Mouse (Mus musculus) embryonic facial prominence, embryonic 15.5 days (tissue): ENCODE measurements around the gene Rasgef1c. TPM values are rescaled to one million over a fixed set of nuclear protein-coding genes. Genes with fewer than 3 reads are reported as not detected.
A peak's percentile ranks its signal among the peaks of the same experiment; 100 is the strongest.

Source experiments
- ATAC-seq: fragments of 200-750 bp; cut with Nextera tagmentation; 2 replicates; pipeline ENCODE4 v1.8.0; 2017; ENCODE audit warnings: low read depth, moderate TSS enrichment; ENCODE audit not compliant: insufficient number of reproducible peaks, low FRiP score, low TSS enrichment
- H3K27ac ChIP-seq: fragments of 300-500 bp; sonication (generic); replicated peaks from 2 replicates; pipeline ENCODE4 v1.5.1; 2015; ENCODE audit warnings: mild to moderate bottlenecking, inconsistent platforms
- H3K27me3 ChIP-seq: fragments of 300-500 bp; sonication (generic); 2 replicates; pipeline ENCODE4 v1.6.1; 2015; ENCODE audit warnings: inconsistent platforms
- H3K36me3 ChIP-seq: fragments of 300-500 bp; sonication (generic); 2 replicates; pipeline ENCODE4 v1.6.1; 2015; ENCODE audit warnings: mild to moderate bottlenecking, inconsistent platforms
- H3K4me1 ChIP-seq: fragments of 300-500 bp; sonication (generic); 2 replicates; pipeline ENCODE4 v1.6.1; 2015; ENCODE audit warnings: inconsistent platforms
- H3K4me2 ChIP-seq: fragments of 300-500 bp; sonication (generic); replicated peaks from 2 replicates; pipeline ENCODE4 v1.6.1; 2015; ENCODE audit warnings: mild to moderate bottlenecking, inconsistent platforms
- H3K4me3 ChIP-seq: fragments of 300-500 bp; sonication (generic); replicated peaks from 2 replicates; pipeline ENCODE4 v1.5.1; 2015; ENCODE audit warnings: mild to moderate bottlenecking, inconsistent platforms
- H3K9ac ChIP-seq: fragments of 300-500 bp; sonication (generic); 2 replicates; pipeline ENCODE4 v1.6.1; 2015; ENCODE audit warnings: inconsistent platforms
- H3K9me3 ChIP-seq: fragments of 300-500 bp; sonication (generic); replicated peaks from 2 replicates; pipeline ENCODE4 v1.6.1; 2016; ENCODE audit warnings: inconsistent platforms
- WGBS: fragments of 180-500 bp; shearing (Covaris S2); methylation state at CpG from one replicate; pipeline ENCODE4 v1.1.7; 2015; 5-methylcytosine and 5-hydroxymethylcytosine counted together
- polyA plus RNA-seq: library from polyadenylated mRNA; unstranded; fragments of >200 nt; fragmentation: Nextera tagmentation; extraction: Ambion mirVana; gene quantifications from 2 replicates; pipeline ENCODE4 v1.2.1, GENCODE M21; 2015

The Rasgef1c gene
- polyA plus RNA-seq, 1 experiment from 2014 or later, result 0.99 TPM

DNA sequence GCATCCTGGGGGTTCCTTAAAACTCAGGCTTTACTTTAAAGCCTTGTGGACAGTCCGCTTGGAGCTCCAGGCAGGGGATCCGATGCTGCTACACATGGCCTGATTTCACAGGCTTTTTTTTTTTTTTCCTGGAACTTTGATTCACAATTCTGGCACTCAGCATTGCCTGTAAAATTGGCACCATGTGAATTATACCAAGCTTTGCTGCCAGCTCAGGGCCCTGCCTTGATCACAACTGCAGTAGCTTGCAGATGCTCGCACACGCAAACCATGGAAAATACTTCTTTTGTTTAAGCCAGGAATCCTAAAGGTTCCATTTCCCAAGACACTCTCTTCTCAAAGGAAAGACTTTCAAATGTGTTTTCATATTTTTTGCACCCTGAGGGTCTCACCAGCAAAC is 44.1 kb downstream of the Rasgef1c start:
- H3K9me3 ChIP-seq, result no peaks in the 10 kb centered on the region
- H3K4me1 ChIP-seq, result no peaks in the 10 kb centered on the region
- H3K27ac ChIP-seq, result no peak overlapping the region
- no peak for ATAC-seq
- H3K27me3 ChIP-seq, result no peaks in the 10 kb centered on the region
- no peak overlapping the region for H3K4me2 ChIP-seq
- no peak overlapping the region for H3K4me3 ChIP-seq
- H3K9ac ChIP-seq, result no peak overlapping the region
- H3K36me3 ChIP-seq, result no peaks in the 10 kb centered on the region
- WGBS, result 73% methylated on average over 4 of the region's 4 CpGs

DNA sequence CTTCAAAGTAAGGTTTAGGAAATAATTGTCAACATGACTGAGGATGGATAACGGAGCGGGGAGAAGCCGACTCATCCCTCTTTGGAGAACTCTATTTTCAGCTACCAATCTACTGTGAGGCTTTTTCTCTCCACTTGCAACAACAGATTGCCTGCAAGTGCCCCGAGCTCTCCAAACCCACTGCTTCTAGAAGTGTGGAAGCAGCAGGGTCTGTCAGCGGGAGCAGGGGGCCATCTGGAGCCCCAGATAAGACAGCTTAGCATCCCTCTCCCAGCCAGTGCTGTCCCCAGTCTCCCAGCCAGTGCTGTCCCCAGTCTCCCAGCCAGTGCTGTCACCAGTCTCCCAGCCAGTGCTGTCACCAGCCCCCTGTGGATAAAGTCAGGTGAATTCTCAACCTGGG is 48.2 kb downstream of the Rasgef1c start:
- Histone ChIP-seq H3K9me3 (no peaks in the 10 kb centered on the region), H3K4me2 (no peak overlapping the region), H3K27ac (no peak overlapping the region), H3K36me3 (no peaks in the 10 kb centered on the region), H3K4me1 (no peaks in the 10 kb centered on the region), H3K9ac (no peak overlapping the region), H3K27me3 (no peaks in the 10 kb centered on the region), H3K4me3 (no peak overlapping the region)
- 84% methylated on average over 5 of the region's 5 CpGs for WGBS
- ATAC-seq, result no peak

DNA sequence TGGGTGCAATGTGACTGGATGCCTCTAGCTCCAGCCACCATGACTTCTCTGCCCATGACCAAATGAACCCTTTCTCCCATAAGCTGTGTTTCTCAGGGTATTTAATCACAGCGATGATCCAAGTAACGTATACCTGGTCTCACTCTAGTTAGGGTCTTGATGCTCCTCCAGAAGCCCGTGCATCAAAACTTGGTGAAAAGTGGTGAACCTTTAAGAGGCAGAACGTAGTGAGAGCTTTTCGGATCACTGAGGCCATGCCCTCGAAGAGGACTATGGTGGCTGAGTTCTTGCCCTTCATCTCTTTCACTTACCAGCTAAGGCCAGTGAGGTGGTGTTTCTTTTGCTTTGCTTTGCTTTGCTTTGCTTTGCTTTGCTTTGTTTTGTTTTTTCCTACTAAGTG is 52.0 kb downstream of the Rasgef1c start:
- no peak overlapping the region for H3K4me3 ChIP-seq
- H3K4me1 ChIP-seq, result no peaks in the 10 kb centered on the region
- ATAC-seq, result no peak
- H3K4me2 ChIP-seq, result no peak overlapping the region
- H3K27me3 ChIP-seq, result no peaks in the 10 kb centered on the region
- no peak overlapping the region for H3K9ac ChIP-seq
- H3K36me3 ChIP-seq, result no peaks in the 10 kb centered on the region
- H3K27ac ChIP-seq, result no peak overlapping the region
- 94% methylated on average over 6 of the region's 6 CpGs for WGBS
- H3K9me3 ChIP-seq, result no peaks in the 10 kb centered on the region

DNA sequence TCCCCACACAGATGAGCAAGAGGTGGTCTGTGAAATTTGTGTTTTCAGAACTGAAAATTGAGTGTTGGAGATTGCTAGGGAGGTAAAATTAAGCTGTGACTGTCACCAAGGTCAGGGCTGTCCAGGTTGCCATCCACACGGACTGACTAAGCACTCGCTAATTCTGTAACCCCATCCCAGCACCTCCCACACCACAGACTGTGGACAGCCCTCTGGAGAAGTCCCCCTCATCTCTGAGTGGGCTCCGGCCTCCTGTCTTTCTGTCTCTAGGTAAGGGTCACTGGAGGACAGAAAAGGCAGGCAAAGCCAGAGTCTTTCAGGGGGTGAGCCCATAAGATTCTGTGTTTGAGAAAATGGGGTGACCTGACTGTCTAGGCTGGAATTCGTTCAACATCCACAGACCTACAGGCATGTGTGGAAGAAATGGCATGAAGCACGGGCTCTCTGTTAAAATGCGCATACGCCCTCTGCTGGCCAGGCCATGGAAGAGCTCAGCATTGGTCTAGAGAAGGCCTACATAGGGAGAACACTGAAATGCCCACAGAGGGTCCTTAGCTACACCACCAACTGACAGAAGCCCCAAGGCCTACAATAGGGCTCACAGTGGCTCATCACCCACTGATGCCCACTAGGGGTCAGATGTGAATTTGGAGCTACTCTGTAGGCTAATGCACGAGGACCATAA is 54.1 kb downstream of the Rasgef1c start:
- Histone ChIP-seq H3K9ac (no peak overlapping the region), H3K27ac (no peak overlapping the region), H3K4me1 (no peaks in the 10 kb centered on the region), H3K27me3 (no peaks in the 10 kb centered on the region), H3K9me3 (no peaks in the 10 kb centered on the region), H3K36me3 (no peaks in the 10 kb centered on the region), H3K4me2 (no peak overlapping the region), H3K4me3 (no peak overlapping the region)
- ATAC-seq, result peak; percentile 50; the same call in 1 of the 2 replicates
- 28% methylated on average over 8 of the region's 8 CpGs for WGBS

DNA sequence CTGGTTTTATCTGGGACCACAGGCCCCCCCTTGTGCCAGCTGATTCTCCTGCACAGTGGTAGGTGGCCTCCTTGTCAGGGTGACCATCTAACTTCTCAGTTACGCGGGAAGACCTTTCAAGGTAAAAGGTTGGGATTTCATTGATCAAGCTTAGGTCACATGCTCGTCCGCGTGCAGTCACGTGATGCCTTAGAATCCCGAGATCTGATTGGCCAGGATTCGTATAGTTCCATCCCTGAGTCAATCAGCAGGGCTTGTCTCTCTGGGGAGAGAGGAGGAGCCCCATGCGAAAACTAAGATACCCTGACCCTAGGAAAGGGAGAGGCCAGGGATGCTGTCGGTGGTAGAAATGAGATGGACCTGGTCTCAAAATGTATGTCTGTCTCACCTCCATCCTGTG is 56.4 kb downstream of the Rasgef1c start:
- no peak overlapping the region for H3K4me3 ChIP-seq
- no peaks in the 10 kb centered on the region for H3K36me3 ChIP-seq
- no peaks in the 10 kb centered on the region for H3K4me1 ChIP-seq
- no peak overlapping the region for H3K9ac ChIP-seq
- H3K9me3 ChIP-seq, result no peaks in the 10 kb centered on the region
- 84% methylated on average over 10 of the region's 10 CpGs for WGBS
- H3K4me2 ChIP-seq, result no peak overlapping the region
- ATAC-seq, result no peak
- H3K27ac ChIP-seq, result no peak overlapping the region
- H3K27me3 ChIP-seq, result peaks cover 5% of the 10 kb centered on the region; the same call in 1 of the 2 replicates

DNA sequence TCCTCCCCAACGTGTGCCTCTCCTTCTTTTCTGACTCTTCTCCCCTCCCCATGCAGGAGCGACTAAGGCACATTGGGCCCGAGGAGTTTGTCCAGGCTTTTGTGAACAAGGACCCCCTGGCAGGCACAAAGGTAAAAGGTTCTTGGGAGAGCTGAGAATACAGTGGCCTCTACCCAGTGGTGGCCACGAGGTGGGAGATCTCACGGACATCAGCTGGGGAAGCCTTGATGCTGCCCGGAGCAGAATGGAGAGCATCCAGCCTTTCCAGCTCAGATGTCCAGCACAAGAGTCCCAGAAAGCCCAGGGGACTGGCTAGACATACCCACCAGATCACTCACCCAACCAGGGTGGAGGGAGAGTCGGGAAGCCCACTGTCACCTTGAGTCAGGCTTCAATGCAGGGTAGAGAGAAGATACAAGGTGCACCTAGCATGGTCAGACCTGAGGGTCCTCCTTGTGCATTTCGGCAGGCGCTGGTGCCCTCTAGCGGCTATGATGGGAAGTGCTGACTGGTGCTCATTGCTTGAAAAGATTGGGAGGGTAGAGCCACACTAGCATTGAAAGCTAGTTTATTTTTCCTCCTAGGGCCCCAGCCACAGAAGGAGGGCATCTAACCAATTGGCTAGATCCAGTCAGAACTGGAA is 59.6 kb downstream of the Rasgef1c start:
- H3K9ac ChIP-seq, result no peak overlapping the region
- no peak overlapping the region for H3K4me2 ChIP-seq
- H3K27me3 ChIP-seq, result peaks cover 5% of the 10 kb centered on the region; the same call in 1 of the 2 replicates
- no peak overlapping the region for H3K4me3 ChIP-seq
- no peaks in the 10 kb centered on the region for H3K36me3 ChIP-seq
- no peaks in the 10 kb centered on the region for H3K9me3 ChIP-seq
- H3K4me1 ChIP-seq, result no peaks in the 10 kb centered on the region
- WGBS, result 35% methylated on average over 10 of the region's 10 CpGs
- ATAC-seq, result no peak
- no peak overlapping the region for H3K27ac ChIP-seq

DNA sequence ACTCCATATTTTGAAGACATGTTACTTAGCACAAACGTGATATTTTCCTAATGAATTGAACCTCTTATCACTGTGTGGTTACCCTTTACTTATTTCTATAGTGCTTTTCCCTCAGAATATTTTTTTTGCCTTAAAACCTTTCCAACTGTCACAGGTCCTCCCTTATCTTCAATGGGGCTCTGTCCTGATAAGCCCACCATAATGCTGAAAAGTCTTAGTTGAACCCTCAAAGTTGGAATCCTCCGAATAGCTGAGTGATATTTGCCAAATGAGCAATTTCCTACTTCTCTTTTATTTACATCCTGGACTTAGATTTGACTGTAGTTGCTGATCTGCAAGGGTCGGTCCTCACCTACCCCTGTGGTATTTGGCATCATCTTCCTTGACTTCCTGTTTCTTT is 63.7 kb downstream of the Rasgef1c start:
- Histone ChIP-seq H3K27ac (no peak overlapping the region), H3K4me3 (no peak overlapping the region), H3K9me3 (no peaks in the 10 kb centered on the region), H3K27me3 (peaks cover 5% of the 10 kb centered on the region; the same call in 1 of the 2 replicates), H3K4me2 (no peak overlapping the region), H3K9ac (no peak overlapping the region), H3K36me3 (no peaks in the 10 kb centered on the region), H3K4me1 (no peaks in the 10 kb centered on the region)
- WGBS, result 76% methylated on average over 3 of the region's 3 CpGs
- ATAC-seq, result no peak

DNA sequence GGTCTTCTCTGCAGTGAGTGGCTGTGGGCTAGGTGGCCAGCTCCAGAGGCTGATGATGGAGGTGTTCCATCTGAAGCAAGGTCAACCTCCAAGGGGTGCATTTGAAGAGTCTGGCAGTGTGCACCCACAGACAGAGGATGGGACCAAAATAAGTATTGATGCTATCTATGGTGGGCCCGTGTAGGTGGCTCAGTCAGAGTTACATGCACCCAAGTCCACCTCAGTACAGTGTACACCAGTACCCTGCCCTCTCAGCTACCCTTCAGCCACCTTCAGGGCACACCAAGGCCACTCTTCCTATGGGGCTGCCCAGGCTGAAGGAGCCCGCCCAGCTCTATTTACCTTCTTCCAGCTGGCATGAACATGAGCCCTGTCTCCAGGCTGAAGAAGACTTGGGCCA is 68.1 kb downstream of the Rasgef1c start:
- ATAC-seq, result no peak; the same call in 1 of the 2 replicates
- Histone ChIP-seq H3K9ac (no peak overlapping the region), H3K4me3 (no peak overlapping the region), H3K4me1 (no peaks in the 10 kb centered on the region), H3K36me3 (no peaks in the 10 kb centered on the region), H3K27ac (no peak overlapping the region), H3K4me2 (no peak overlapping the region), H3K9me3 (no peaks in the 10 kb centered on the region), H3K27me3 (no peaks in the 10 kb centered on the region)
- WGBS, result 96% methylated on average over 2 of the region's 2 CpGs

DNA sequence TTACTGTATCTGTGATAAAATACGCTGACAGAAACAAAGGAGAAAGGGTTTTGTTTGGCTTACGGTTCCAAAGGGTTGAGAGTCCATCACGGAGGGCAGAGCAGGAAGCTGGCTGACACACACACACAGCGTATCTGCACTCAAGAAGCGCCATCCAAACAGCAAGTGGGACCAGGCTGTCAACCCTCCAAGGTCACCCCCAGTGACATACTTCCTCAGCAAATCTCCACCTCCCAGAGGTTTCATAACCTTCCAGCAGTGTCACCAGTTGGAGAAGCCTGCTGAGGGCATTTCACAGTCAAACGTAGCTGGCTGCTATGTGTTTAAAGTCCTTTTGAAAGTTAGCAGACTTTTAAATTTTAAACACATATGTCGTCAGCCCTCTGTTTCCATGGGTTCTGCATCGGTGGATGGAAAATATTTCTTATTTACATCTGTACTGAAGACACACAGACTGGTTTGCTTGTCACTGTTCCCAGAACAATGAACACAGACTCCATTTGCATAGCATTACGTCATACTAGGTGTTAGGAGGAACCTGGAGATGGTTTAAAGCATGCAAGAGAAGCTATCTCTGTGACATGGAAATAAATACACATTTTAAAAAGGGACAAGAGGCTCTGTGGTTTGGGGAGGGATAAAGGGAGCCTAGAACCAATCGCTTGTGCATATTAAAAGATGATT is 72.2 kb downstream of the Rasgef1c start:
- no peaks in the 10 kb centered on the region for H3K4me1 ChIP-seq
- no peaks in the 10 kb centered on the region for H3K27me3 ChIP-seq
- 71% methylated on average over 10 of the region's 10 CpGs for WGBS
- no peak for ATAC-seq
- no peak overlapping the region for H3K27ac ChIP-seq
- H3K4me3 ChIP-seq, result no peak overlapping the region
- no peak overlapping the region for H3K4me2 ChIP-seq
- H3K36me3 ChIP-seq, result no peaks in the 10 kb centered on the region
- no peaks in the 10 kb centered on the region for H3K9me3 ChIP-seq
- no peak overlapping the region for H3K9ac ChIP-seq

DNA sequence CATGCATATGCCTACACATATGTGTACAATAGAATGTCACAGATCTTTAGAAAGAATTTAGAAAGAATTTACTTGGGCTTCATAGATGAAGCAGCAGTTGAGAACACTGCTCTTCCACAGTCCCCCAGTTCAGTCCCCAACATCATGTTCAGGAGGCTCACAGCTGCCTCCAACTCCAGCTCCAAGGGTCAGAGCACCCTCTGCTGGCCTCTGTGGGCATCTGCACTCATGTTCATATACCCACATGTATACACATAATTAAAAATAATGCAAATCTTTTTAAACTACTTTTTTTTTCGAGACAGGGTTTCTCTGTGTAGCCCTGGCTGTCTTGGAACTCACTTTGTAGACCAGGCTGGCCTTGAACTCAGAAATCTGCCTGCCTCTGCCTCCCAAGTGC is 73.0 kb downstream of the Rasgef1c start:
- ATAC-seq, result no peak
- no peak overlapping the region for H3K27ac ChIP-seq
- H3K4me3 ChIP-seq, result no peak overlapping the region
- H3K36me3 ChIP-seq, result no peaks in the 10 kb centered on the region
- 60% methylated on average over 1 of the region's 1 CpGs for WGBS
- H3K9ac ChIP-seq, result no peak overlapping the region
- H3K4me2 ChIP-seq, result no peak overlapping the region
- H3K27me3 ChIP-seq, result no peaks in the 10 kb centered on the region
- no peaks in the 10 kb centered on the region for H3K9me3 ChIP-seq
- no peaks in the 10 kb centered on the region for H3K4me1 ChIP-seq

DNA sequence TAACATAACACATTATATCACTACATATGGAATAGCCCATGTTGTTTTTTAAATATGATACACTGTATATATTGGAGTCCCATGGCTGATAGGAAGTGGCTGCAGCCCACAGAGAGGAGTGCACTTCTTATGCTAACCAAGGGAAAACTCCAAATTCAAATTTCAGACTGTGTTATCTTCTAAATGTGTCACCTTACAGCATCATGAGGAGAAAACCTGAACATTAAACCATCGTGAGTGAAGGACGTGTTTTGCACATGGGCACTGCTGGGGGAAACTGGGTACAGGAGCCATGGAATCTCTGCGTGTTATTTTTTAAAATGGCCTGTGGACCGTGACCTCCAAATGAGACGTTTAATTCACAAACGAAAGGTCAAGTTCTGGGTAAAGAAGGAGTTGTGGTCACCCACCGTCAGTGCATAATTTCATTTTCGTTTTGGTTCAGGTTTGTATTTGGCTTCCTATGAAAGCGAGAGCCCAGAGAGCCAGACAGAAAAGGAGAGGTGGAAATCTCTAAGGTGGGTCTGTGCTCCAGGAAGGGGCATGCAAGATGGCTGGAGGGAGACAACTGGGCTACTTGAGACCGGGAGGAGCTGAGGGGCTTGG is 76.4 kb downstream of the Rasgef1c start:
- Histone ChIP-seq H3K9me3 (no peaks in the 10 kb centered on the region), H3K4me3 (no peak overlapping the region), H3K4me1 (no peaks in the 10 kb centered on the region), H3K4me2 (no peak overlapping the region), H3K9ac (no peak overlapping the region), H3K36me3 (no peaks in the 10 kb centered on the region), H3K27ac (no peak overlapping the region), H3K27me3 (no peaks in the 10 kb centered on the region)
- WGBS, result 76% methylated on average over 10 of the region's 10 CpGs
- ATAC-seq, result no peak
